Mouse (Mus musculus) cerebellum, adult 11 months (tissue): ENCODE results near the gene Tmprss12.
"Not testable (repeated sequence)": the region's sequence is repeated elsewhere in the genome, so short reads cannot be mapped to it uniquely, and the experiment has no call there.

Experiments used
- DNase-seq: peaks from one replicate; pipeline ENCODE4 v3.0.0; 2022

Tmprss12 gene

GRCm38 (mm10) chr15:100280626-100281025, at the start of gene Tmprss12:
Gene Tmprss12 (plus strand): TSS chr15:100280837.
- no peak for DNase-seq

GRCm38 (mm10) chr15:100231616-100232525, 48.8 kb upstream of the Tmprss12 start:
- DNase-seq = no peak

GRCm38 (mm10) chr15:100235208-100235965, 45.2 kb upstream of the Tmprss12 start:
- no peak for DNase-seq

- no peak for DNase-seq
These were observed 43.7 kb upstream of the Tmprss12 start for GRCm38 (mm10) chr15:100236952-100237351.

- no peak for DNase-seq
These were observed 38.9 kb upstream of the Tmprss12 start for GRCm38 (mm10) chr15:100241780-100242179.

GRCm38 (mm10) chr15:100245951-100246350, 34.7 kb upstream of the Tmprss12 start:
- no peak for DNase-seq

- no peak for DNase-seq
These were observed 33.3 kb upstream of the Tmprss12 start for GRCm38 (mm10) chr15:100247296-100247695.

- DNase-seq = no peak
These were observed 31.8 kb upstream of the Tmprss12 start for GRCm38 (mm10) chr15:100248665-100249433.

GRCm38 (mm10) chr15:100251153-100251780, 29.4 kb upstream of the Tmprss12 start:
- DNase-seq = no peak

GRCm38 (mm10) chr15:100256386-100256785, 24.3 kb upstream of the Tmprss12 start:
- no peak for DNase-seq

- no peak for DNase-seq
These were observed 23.3 kb upstream of the Tmprss12 start for GRCm38 (mm10) chr15:100257305-100257704.

GRCm38 (mm10) chr15:100258646-100259425, 21.8 kb upstream of the Tmprss12 start:
- no peak for DNase-seq

GRCm38 (mm10) chr15:100260351-100260750, 20.3 kb upstream of the Tmprss12 start:
- not testable (repeated sequence) for DNase-seq

GRCm38 (mm10) chr15:100263246-100263905, 17.3 kb upstream of the Tmprss12 start:
- DNase-seq = no peak

GRCm38 (mm10) chr15:100265586-100266325, 14.9 kb upstream of the Tmprss12 start:
- DNase-seq = no peak

- DNase-seq = no peak
These were observed 11.7 kb upstream of the Tmprss12 start for GRCm38 (mm10) chr15:100268916-100269315.

GRCm38 (mm10) chr15:100269776-100270175, 10.9 kb upstream of the Tmprss12 start:
- DNase-seq = no peak

- DNase-seq = not testable (repeated sequence)
These were observed 10.0 kb upstream of the Tmprss12 start for GRCm38 (mm10) chr15:100270609-100271008.

GRCm38 (mm10) chr15:100271411-100271810, 9.2 kb upstream of the Tmprss12 start:
- DNase-seq = no peak

- not testable (repeated sequence) for DNase-seq
These were observed 6.8 kb upstream of the Tmprss12 start for GRCm38 (mm10) chr15:100273791-100274308.
